Mouse (Mus musculus) erythroblast, embryonic 14.5 days (primary cell): Measurements from ENCODE around the gene Dnah8. TPM values are rescaled to one million over a fixed set of nuclear protein-coding genes. Genes with fewer than 3 reads are reported as not detected.
A peak's percentile ranks its signal among the peaks of the same experiment; 100 is the strongest.

ENCODE experiments used
- H3K27me3 ChIP-seq: 2 replicates; pipeline ENCODE4 v1.6.1; 2012; ENCODE audit warnings: inconsistent platforms; ENCODE audit not compliant: control insufficient read depth
- H3K36me3 ChIP-seq: 2 replicates; pipeline ENCODE4 v1.6.1; 2012; ENCODE audit warnings: mild to moderate bottlenecking, inconsistent platforms; ENCODE audit not compliant: control insufficient read depth
- H3K4me1 ChIP-seq: 2 replicates; pipeline ENCODE4 v1.6.1; 2012; ENCODE audit warnings: inconsistent platforms; ENCODE audit not compliant: control insufficient read depth
- H3K4me3 ChIP-seq: replicated peaks from 2 replicates; pipeline ENCODE3; 2012; ENCODE audit warnings: moderate library complexity, mild to moderate bottlenecking, inconsistent platforms
- H3K9me3 ChIP-seq: 2 replicates; pipeline ENCODE4 v1.6.1; 2012; ENCODE audit warnings: low read length, inconsistent platforms, mixed read lengths; ENCODE audit not compliant: control insufficient read depth
- GATA1 ChIP-seq: IDR thresholded peaks from 2 replicates; pipeline ENCODE4 v1.6.1; 2012; ENCODE audit warnings: low read length, inconsistent platforms, mixed read lengths
- TAL1 ChIP-seq: IDR thresholded peaks from 3 replicates; pipeline ENCODE4 v1.6.1; 2012; ENCODE audit warnings: low read length, inconsistent platforms, mixed read lengths
- polyA plus RNA-seq: library from polyadenylated mRNA; stranded (reverse); fragments of >175 nt; gene quantifications from 2 replicates; pipeline ENCODE4 v1.2.3, GENCODE M21; 2012

Dnah8 gene
- polyA plus RNA-seq, 1 experiment = 0.08 TPM

- H3K4me3 ChIP-seq = no peak overlapping the region
- H3K9me3 ChIP-seq = no peaks in the 10 kb centered on the region
- TF ChIP-seq GATA1 = no peak
- TF ChIP-seq TAL1 = no peak
- H3K27me3 ChIP-seq = no peaks in the 10 kb centered on the region
- H3K4me1 ChIP-seq = peaks cover 8% of the 10 kb centered on the region
- H3K36me3 ChIP-seq = no peaks in the 10 kb centered on the region
Measured at GRCm38 (mm10) chr17:30638996-30639395, 14.8 kb downstream of the Dnah8 start.

DNA sequence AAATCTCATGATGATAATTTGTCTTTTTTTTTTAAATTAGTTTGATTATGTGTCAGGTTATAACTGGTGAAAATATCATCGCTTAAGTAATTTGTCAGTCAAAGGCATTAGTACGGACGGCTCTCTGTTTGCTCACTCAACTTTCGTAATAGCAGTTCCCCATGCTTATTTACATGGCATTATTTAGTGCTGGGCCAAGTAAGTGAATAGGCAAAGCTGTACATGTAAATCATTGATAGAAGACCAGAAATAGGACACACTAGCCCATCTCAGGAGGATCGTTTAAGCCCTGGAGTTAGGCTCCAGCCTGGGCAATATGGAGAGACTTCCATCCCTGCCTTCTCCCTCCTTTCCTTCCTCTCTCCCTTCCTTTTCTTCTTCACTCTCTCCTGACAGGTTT is 16.7 kb downstream of the Dnah8 start:
- H3K27me3 ChIP-seq = no peaks in the 10 kb centered on the region
- no peak for TF ChIP-seq TAL1
- TF ChIP-seq GATA1 = no peak
- H3K9me3 ChIP-seq = no peaks in the 10 kb centered on the region
- H3K4me1 ChIP-seq = peaks cover 8% of the 10 kb centered on the region
- H3K36me3 ChIP-seq = no peaks in the 10 kb centered on the region
- no peak overlapping the region for H3K4me3 ChIP-seq

GRCm38 (mm10) chr17:30648770-30649169 is 24.6 kb downstream of the Dnah8 start:
- Histone ChIP-seq H3K4me1 (no peaks in the 10 kb centered on the region), H3K27me3 (no peaks in the 10 kb centered on the region), H3K9me3 (peaks cover 21% of the 10 kb centered on the region), H3K36me3 (no peaks in the 10 kb centered on the region), H3K4me3 (no peak overlapping the region)
- TF ChIP-seq TAL1 (no peak), GATA1 (no peak)

DNA sequence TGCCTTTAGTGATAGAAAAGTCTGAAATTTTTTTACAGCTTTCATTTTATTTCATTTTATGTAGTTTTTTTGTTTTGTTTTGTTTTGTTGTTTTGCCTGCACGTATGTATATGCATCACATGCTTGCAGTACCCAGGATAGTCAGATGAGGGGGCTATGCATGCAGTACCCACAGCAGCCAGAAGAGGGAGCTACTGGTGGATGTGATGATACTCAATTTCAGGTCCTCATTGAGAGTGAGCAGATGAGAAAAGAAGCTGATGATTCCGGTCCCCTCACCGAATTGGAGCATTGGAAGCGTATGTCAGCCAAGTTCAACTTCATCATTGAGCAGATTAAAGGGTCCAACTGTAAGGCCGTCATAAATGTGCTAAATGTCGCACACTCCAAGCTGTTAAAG is 28.9 kb downstream of the Dnah8 start:
- Histone ChIP-seq H3K27me3 (no peaks in the 10 kb centered on the region), H3K9me3 (peaks cover 20% of the 10 kb centered on the region), H3K4me1 (no peaks in the 10 kb centered on the region), H3K36me3 (no peaks in the 10 kb centered on the region), H3K4me3 (no peak overlapping the region)
- TF ChIP-seq TAL1 (no peak), GATA1 (no peak)

GRCm38 (mm10) chr17:30657530-30658151 is 33.5 kb downstream of the Dnah8 start:
- H3K36me3 ChIP-seq = no peaks in the 10 kb centered on the region
- H3K27me3 ChIP-seq = no peaks in the 10 kb centered on the region
- H3K4me1 ChIP-seq = no peaks in the 10 kb centered on the region
- TF ChIP-seq GATA1 (no peak), TAL1 (no peak)
- peaks cover 3% of the 10 kb centered on the region for H3K9me3 ChIP-seq
- peak overlapping the region; percentile 45 for H3K4me3 ChIP-seq

GRCm38 (mm10) chr17:30658152-30658544 is 34.0 kb downstream of the Dnah8 start:
- Histone ChIP-seq H3K4me3 (peak overlapping the region; percentile 45), H3K36me3 (no peaks in the 10 kb centered on the region), H3K9me3 (peaks cover under 1% of the 10 kb centered on the region; the same call in 1 of the 2 replicates), H3K4me1 (no peaks in the 10 kb centered on the region), H3K27me3 (no peaks in the 10 kb centered on the region)
- no peak for TF ChIP-seq GATA1
- no peak for TF ChIP-seq TAL1

GRCm38 (mm10) chr17:30662131-30662530 is 38.0 kb downstream of the Dnah8 start:
- TF ChIP-seq TAL1 (no peak), GATA1 (no peak)
- Histone ChIP-seq H3K36me3 (no peaks in the 10 kb centered on the region), H3K9me3 (peaks cover 8% of the 10 kb centered on the region), H3K4me3 (no peak overlapping the region), H3K4me1 (no peaks in the 10 kb centered on the region), H3K27me3 (no peaks in the 10 kb centered on the region)

DNA sequence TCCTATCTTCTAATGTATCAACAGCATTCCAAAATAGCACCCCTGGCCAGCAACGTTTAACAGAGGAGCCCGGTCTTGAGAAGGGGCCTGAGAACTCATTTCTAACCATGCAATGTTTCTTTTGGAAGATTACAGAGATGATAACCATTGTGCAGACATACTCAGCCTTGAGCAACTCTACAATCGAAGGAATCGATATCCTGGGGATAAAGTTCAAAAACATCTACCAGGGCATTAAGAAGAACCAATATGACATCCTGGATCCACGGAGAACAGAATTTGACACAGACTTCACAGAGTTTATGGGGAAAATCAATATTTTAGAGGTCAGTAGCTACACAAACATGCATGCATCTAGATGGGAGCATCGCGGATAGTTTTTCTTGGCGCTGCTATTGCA is 39.0 kb downstream of the Dnah8 start:
- H3K36me3 ChIP-seq = no peaks in the 10 kb centered on the region
- TF ChIP-seq GATA1 = no peak
- no peak for TF ChIP-seq TAL1

GRCm38 (mm10) chr17:30664856-30665255 is 40.7 kb downstream of the Dnah8 start:
- no peak overlapping the region for H3K4me3 ChIP-seq
- H3K36me3 ChIP-seq = no peaks in the 10 kb centered on the region
- no peaks in the 10 kb centered on the region for H3K4me1 ChIP-seq
- H3K9me3 ChIP-seq = peaks cover 8% of the 10 kb centered on the region
- TF ChIP-seq TAL1 (no peak), GATA1 (no peak)
- no peaks in the 10 kb centered on the region for H3K27me3 ChIP-seq

More for the DNA sequence above, 39.0 kb downstream of the Dnah8 start:
- no peaks in the 10 kb centered on the region for H3K27me3 ChIP-seq
- H3K9me3 ChIP-seq = peaks cover 8% of the 10 kb centered on the region
- H3K4me1 ChIP-seq = no peaks in the 10 kb centered on the region
- H3K4me3 ChIP-seq = no peak overlapping the region

DNA sequence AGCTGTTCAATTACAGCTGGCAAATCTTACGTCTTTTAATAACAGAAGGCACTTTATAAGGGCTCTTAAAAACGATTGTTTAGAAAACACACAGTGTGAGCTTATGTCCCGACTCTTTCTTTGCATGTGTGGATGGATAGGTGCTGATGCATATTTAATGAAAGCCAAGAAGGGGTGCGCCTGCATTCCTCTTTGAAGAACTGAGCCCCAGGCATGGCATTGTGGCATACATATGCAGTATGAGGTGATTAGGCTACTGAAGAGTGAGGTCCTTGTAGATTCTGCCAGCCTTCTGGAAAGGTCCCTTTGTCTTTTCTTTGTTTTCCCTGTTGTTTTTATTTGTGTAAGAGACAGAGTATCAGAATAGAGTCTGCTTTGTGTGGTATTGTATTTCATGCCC is 48.4 kb downstream of the Dnah8 start:
- TF ChIP-seq GATA1 (no peak), TAL1 (no peak)
- Histone ChIP-seq H3K9me3 (no peaks in the 10 kb centered on the region; the same call in 1 of the 2 replicates), H3K27me3 (no peaks in the 10 kb centered on the region), H3K4me1 (no peaks in the 10 kb centered on the region), H3K36me3 (no peaks in the 10 kb centered on the region), H3K4me3 (no peak overlapping the region)
